Mouse (Mus musculus) lung, embryonic 14.5 days (tissue): Measurements from ENCODE around the gene Tmem126b. TPM values are rescaled to one million over a fixed set of nuclear protein-coding genes. Genes with fewer than 3 reads are reported as not detected.

Source experiments
- ATAC-seq: fragments of 200-750 bp; cut with Nextera tagmentation; 2 replicates; pipeline ENCODE4 v1.8.0; 2017; ENCODE audit warnings: mild to moderate bottlenecking, moderate TSS enrichment, moderate library complexity; ENCODE audit not compliant: insufficient read depth
- DNase-seq: peaks from one replicate; pipeline ENCODE4 v3.0.0-alpha.2; 2015
- H3K27ac ChIP-seq: fragments of 300-500 bp; sonication (generic); 2 replicates; pipeline ENCODE4 v1.5.1; 2014; ENCODE audit warnings: low read depth, mild to moderate bottlenecking, moderate library complexity
- H3K27me3 ChIP-seq: fragments of 300-500 bp; sonication (generic); 2 replicates; pipeline ENCODE4 v1.6.1; 2014; ENCODE audit warnings: low read length, control low read depth; ENCODE audit not compliant: insufficient read depth
- H3K36me3 ChIP-seq: fragments of 300-500 bp; sonication (generic); 2 replicates; pipeline ENCODE4 v1.6.1; 2014; ENCODE audit warnings: control low read depth; ENCODE audit not compliant: insufficient read depth
- H3K4me1 ChIP-seq: fragments of 300-500 bp; sonication (generic); 2 replicates; pipeline ENCODE4 v1.6.1; 2014; ENCODE audit warnings: antibody characterized with exemption, control low read depth; ENCODE audit not compliant: insufficient read depth
- H3K4me2 ChIP-seq: fragments of 300-500 bp; sonication (generic); 2 replicates; pipeline ENCODE4 v1.6.1; 2014; ENCODE audit warnings: mild to moderate bottlenecking
- H3K4me3 ChIP-seq: fragments of 300-500 bp; sonication (generic); 2 replicates; pipeline ENCODE4 v1.5.1; 2014; ENCODE audit warnings: low read depth, low read length
- H3K9ac ChIP-seq: fragments of 300-500 bp; sonication (generic); 2 replicates; pipeline ENCODE4 v1.6.1; 2014
- H3K9me3 ChIP-seq: fragments of 300-500 bp; sonication (generic); 2 replicates; pipeline ENCODE4 v1.6.1; 2016; ENCODE audit warnings: low read depth, low read length, control low read depth
- CTCF ChIP-seq: IDR thresholded peaks from 2 replicates; pipeline ENCODE4 v1.5.1; 2016; ENCODE audit warnings: antibody characterized with exemption, low read depth
- WGBS: fragments of 180-500 bp; shearing (Covaris S2); extraction: QIAGEN DNeasy Blood & Tissue Kit; methylation state at CpG from one replicate; pipeline ENCODE4 v1.1.7; 2014; 5-methylcytosine and 5-hydroxymethylcytosine counted together
- polyA plus RNA-seq: library from polyadenylated mRNA; unstranded; fragments of >200 nt; fragmentation: Nextera tagmentation; extraction: Ambion mirVana; gene quantifications from 2 replicates; pipeline ENCODE4 v1.2.1, GENCODE M21; 2014

Gene Tmem126b
- polyA plus RNA-seq, 1 experiment from 2014 or later, result 31.7 TPM

DNA sequence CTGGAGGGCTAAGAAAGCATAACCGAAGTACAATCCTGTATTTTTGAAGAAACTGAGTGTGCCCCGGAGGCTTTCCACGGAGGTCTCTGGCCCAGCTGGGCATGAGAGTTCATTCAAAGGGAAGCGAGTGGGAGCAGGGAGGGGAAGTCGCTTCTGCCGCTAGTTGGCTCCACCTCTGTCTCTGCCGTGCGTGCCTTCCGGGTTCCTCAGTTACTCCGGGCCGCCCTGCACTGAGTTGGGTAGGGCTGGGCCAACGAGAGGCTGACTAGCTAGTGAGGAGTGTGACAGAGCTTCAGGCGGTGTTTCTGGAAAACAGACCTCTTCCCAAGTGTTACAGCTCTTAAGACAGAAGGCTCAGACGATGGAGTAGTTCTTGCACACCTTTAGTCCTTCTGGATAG lies 14.9 kb downstream of the Tmem126b start:
- no peak overlapping the region for H3K9ac ChIP-seq
- H3K27me3 ChIP-seq, result no peaks in the 10 kb centered on the region
- peak; percentile 42 for TF ChIP-seq CTCF
- no peaks in the 10 kb centered on the region for H3K4me1 ChIP-seq
- H3K4me3 ChIP-seq, result no peak overlapping the region
- H3K27ac ChIP-seq, result no peak overlapping the region
- H3K4me2 ChIP-seq, result peak overlapping the region; percentile 7; the same call in 1 of the 2 replicates
- DNase-seq (peak; percentile 29), ATAC-seq (no peak)
- 15% methylated on average over 14 of the region's 14 CpGs for WGBS
- H3K36me3 ChIP-seq, result no peaks in the 10 kb centered on the region
- H3K9me3 ChIP-seq, result no peaks in the 10 kb centered on the region

DNA sequence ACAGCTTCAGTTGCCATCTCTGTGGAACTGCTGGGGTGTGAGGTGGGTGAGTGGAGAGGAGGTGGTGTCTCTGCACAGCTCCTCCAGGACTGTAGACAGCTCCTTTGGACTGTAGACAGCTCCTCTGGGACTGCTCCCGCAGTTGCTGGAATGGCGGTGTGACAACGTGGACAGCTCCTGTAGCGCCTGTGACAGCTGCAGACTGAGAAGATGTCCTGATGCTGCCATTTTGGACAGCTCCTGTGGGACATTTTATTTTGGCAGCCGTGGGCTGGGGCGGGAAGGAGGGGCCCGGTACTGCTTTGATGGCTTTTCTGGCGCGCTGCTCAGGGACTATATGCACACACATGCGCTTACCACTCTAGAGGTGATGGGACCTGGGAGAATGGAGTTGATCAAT lies 15.5 kb downstream of the Tmem126b start:
- H3K9me3 ChIP-seq, result no peaks in the 10 kb centered on the region
- WGBS, result 36% methylated on average over 10 of the region's 10 CpGs
- H3K36me3 ChIP-seq, result no peaks in the 10 kb centered on the region
- no peak overlapping the region for H3K4me3 ChIP-seq
- DNase-seq, result peak; percentile 46
- peak overlapping the region; percentile 7; the same call in 1 of the 2 replicates for H3K4me2 ChIP-seq
- no peak overlapping the region for H3K9ac ChIP-seq
- no peaks in the 10 kb centered on the region for H3K27me3 ChIP-seq
- no peaks in the 10 kb centered on the region for H3K4me1 ChIP-seq
- ATAC-seq, result no peak
- no peak for TF ChIP-seq CTCF
- H3K27ac ChIP-seq, result no peak overlapping the region

DNA sequence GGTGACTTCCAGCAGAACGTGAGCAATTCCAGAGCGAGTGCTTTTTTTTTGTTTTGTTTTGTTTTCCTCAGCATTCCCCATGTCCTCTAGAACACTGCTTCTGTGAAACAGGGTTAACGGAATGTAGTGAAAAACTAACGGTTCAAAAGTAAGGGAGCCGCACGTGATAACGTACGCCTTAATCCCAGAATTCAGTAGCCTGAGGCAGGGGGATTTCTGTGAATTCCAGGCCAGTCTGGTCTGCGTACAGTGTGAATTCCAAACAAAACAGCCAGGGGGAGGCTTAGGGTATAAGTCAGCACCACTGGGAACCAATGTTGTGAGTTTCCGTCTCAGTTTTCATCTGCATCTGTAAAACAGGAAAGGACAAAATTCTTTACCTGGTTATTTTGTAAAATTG lies 18.3 kb downstream of the Tmem126b start:
- peak; percentile 72 for ATAC-seq
- peak overlapping the region; percentile 76 for H3K4me2 ChIP-seq
- no peaks in the 10 kb centered on the region for H3K4me1 ChIP-seq
- DNase-seq, result peak; percentile 66
- 0 out of 2 replicates have a peak, but pooled peaks have one; percentile 29 for TF ChIP-seq CTCF
- peak overlapping the region; percentile 83 for H3K27ac ChIP-seq
- H3K36me3 ChIP-seq, result peaks cover 16% of the 10 kb centered on the region
- H3K27me3 ChIP-seq, result no peaks in the 10 kb centered on the region
- WGBS, result 16% methylated on average over 10 of the region's 10 CpGs
- no peaks in the 10 kb centered on the region for H3K9me3 ChIP-seq
- H3K9ac ChIP-seq, result peak overlapping the region; percentile 61
- H3K4me3 ChIP-seq, result peak overlapping the region; percentile 65

DNA sequence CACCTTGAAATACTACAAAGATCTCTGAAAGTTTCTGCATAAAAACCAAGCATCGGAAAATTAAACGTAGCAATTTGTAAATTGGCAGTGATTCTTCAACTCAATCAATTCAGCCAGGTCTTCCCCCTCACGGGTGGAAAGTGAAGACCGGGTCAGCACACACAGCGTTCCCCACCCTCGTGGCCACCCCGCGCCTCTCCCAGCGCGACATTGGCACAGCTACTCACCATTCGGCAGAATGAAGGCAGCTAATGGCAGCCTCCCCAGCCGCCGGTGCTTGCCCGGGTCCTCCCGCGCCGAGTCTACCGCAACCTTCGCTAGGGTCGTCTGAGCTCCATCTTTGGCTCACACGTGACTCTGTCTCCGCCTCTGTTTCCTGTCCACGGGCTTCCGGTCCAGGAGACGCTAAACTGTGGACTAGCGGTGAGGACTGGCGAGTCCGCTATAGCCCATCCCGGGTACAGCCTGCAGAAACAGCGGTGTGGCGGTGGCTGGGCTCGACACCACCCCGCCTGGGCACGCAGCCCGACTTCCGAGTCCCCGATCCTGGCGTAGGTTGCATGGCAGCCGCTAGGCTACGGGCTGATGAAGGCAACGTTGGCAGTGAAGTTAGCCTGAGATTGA lies 18.8 kb downstream of the Tmem126b start, which contains the start of gene Tmem126a:
TSS of gene Tmem126a (minus strand) at position 385 of the 624 bp plus-strand sequence.
- Histone ChIP-seq H3K36me3 (peaks cover 19% of the 10 kb centered on the region), H3K4me2 (peak within 1 kb of the TSS; percentile 76), H3K27ac (peak within 1 kb of the TSS; percentile 83), H3K9ac (peak within 1 kb of the TSS; percentile 61), H3K4me1 (no peaks in the 10 kb centered on the region), H3K4me3 (peak within 1 kb of the TSS; percentile 65), H3K27me3 (no peaks in the 10 kb centered on the region), H3K9me3 (no peaks in the 10 kb centered on the region)
- peak; percentile 60 for TF ChIP-seq CTCF
- ATAC-seq (peak; percentile 98), DNase-seq (peak; percentile 93)
- under 1% methylated on average over 41 of the region's 41 CpGs for WGBS

DNA sequence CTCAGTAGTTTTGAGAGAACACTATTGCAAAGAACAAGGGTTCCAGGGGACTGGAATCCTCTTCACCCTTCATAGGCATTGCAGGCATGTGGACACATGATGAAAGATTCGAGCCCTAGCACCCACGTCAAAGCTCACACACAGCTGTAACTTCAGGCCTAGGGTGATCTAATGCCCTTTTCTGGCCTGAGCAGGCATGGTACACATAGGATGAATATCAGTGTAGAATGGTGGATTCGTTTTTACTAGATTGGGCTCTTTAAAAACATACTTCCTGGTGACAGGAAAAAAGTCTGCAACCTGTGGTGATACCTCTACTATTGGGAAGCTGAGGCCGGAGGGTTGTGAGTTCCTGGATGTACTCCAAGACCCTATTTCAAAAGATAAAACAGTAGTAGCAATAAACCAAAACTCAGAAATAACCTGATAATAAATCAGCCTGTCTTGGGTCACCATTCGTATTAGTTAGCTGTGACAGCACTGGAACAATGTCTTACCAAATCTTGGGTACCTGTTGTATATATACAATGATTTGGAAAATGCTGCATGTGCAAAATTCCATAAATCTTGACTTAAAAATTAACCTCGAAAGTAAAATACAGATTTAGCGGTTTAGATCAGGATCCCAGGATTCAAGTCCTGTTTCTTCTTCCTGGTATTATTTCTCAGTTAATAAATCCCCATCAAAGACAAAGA lies 19.5 kb downstream of the Tmem126b start:
- Histone ChIP-seq H3K36me3 (peaks cover 26% of the 10 kb centered on the region), H3K4me2 (peak overlapping the region; percentile 76), H3K4me1 (no peaks in the 10 kb centered on the region), H3K4me3 (peak overlapping the region; percentile 65), H3K9ac (peak overlapping the region; percentile 61), H3K27me3 (no peaks in the 10 kb centered on the region), H3K9me3 (no peaks in the 10 kb centered on the region), H3K27ac (peak overlapping the region; percentile 83)
- no peak for TF ChIP-seq CTCF
- no peak for ATAC-seq
- 22% methylated on average over 7 of the region's 7 CpGs for WGBS
- DNase-seq, result no peak

DNA sequence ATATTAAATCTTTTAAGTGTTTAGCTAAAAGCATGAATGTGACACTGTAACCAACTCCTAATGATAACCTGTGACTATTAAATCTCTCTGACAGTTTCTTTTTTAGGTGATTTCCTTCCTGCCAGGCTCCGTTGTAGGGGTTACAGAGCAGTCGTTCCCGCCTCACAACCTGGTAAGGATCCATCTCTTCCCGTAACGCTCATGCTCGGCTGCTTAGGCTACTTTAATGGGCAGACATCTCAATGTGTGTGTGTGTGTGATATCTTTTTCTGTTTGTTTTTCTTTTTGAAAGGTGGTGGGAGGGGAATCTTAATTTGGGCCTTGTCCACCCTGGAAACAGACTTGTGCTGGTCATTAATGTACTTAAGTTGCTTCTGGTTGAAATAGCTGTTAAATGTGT lies 31.6 kb downstream of the Tmem126b start:
- ATAC-seq (no peak), DNase-seq (peak; percentile 39)
- Histone ChIP-seq H3K36me3 (peaks cover 23% of the 10 kb centered on the region), H3K27ac (no peak overlapping the region), H3K9ac (peak overlapping the region; percentile 98), H3K4me1 (no peaks in the 10 kb centered on the region), H3K4me3 (peak overlapping the region; percentile 97), H3K4me2 (peak overlapping the region; percentile 98), H3K9me3 (no peaks in the 10 kb centered on the region), H3K27me3 (no peaks in the 10 kb centered on the region)
- no peak for TF ChIP-seq CTCF
- WGBS, result 0% methylated on average over 6 of the region's 6 CpGs
